Mouse (Mus musculus): Measurements from ENCODE around the gene Golga1.
"Not testable (repeated sequence)": the region's sequence is repeated elsewhere in the genome, so short reads cannot be mapped to it uniquely, and the experiment has no call there.

The Golga1 gene

GRCm38 (mm10) chr2:39065400-39065987 is at the start of gene Golga1:
Gene Golga1 (minus strand): TSS chr2:39065541.
- DNase-seq (ENCODE audit: low spot score), result peak; percentile 92

DNA sequence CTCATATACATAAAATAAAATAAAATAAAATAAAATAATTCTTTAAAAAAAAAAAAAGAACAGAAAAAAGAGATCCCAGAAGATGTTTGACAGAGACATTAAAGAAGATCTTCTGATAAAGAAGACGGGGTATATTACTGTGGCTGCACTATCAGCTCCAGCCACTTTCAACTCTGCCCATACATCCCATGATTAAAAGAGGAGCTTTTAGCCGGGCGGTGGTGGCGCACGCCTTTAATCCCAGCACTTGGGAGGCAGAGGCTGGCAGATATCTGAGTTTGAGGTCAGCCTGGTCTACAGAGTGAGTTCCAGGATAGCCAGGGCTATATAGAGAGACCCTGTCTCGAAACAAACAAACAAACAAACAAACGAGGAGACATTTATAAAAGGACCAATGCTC is 48.8 kb upstream of the Golga1 start:
- no peak for DNase-seq (ENCODE audit: low spot score)

- DNase-seq (ENCODE audit: low spot score), result no peak
Measured at GRCm38 (mm10) chr2:39110514-39110913, 45.2 kb upstream of the Golga1 start.

GRCm38 (mm10) chr2:39109712-39110111 is 44.4 kb upstream of the Golga1 start:
- DNase-seq (ENCODE audit: low spot score), result not testable (repeated sequence)

- not testable (repeated sequence) for DNase-seq (ENCODE audit: low spot score)
Measured at GRCm38 (mm10) chr2:39099951-39100350, 34.6 kb upstream of the Golga1 start.

- DNase-seq (ENCODE audit: low spot score), result no peak
Measured at GRCm38 (mm10) chr2:39097993-39098392, 32.7 kb upstream of the Golga1 start.

GRCm38 (mm10) chr2:39091966-39092365 is 26.6 kb upstream of the Golga1 start:
- DNase-seq (ENCODE audit: low spot score), result no peak

DNA sequence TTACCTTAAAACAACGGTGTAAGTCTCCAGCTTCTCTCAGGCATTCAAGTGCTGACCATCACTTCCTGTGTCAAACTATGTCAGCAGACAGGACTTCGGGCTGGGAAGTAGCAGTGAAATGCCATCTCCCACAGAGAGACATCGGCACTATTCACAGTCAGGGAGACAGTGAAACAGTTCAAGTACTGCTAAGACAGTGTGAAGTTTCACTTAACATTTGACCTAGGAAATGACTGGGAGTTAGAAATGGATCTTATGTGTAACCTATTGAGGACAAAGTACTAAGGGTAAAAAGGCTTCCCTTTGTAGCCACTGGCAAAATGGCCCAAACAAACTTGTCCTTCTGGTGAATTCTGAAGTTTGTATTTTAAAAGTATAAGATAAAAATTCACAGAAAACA is 17.4 kb upstream of the Golga1 start:
- DNase-seq (ENCODE audit: low spot score), result no peak

DNA sequence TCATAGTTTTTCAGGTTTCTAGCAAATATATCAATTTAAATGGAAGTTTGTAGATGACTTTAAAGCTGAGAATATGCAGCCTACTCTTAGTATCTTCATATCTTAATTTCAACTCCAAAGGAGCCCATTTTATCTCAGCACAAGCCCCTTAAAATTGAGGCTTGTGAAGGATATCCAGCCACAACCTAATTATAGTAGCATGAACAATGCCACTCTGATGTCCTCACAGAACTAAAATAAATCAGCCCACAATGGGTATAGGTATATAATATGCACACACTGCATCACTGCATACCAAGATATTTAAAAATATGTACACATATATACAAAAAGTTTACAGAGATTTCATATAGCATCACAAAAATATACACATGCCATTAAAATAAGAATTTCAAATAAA is 5.3 kb upstream of the Golga1 start:
- DNase-seq (ENCODE audit: low spot score), result no peak

GRCm38 (mm10) chr2:39069096-39069495 is 3.8 kb upstream of the Golga1 start:
- no peak for DNase-seq (ENCODE audit: low spot score)

- DNase-seq (ENCODE audit: low spot score), result no peak
Measured at GRCm38 (mm10) chr2:39064687-39065399, 498 bp downstream of the Golga1 start.

DNA sequence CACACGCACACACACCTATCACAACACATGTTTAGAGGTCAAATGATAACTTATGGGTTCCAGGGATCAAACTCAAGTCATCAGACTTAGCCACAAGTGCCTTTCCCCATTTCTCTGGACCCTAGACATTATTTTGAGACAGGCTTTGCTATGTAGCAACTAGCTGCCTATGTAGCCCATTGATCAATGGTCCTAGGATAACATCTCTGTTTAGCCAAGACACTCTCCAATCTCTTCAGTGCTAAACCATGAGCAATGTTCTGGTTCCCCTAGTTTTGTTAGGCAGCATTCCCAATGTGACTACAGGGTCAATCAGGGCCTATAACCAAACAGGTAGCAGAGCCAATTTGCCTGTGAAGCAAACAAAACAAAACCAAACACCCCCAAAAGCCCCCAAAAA is 16.8 kb downstream of the Golga1 start:
- no peak for DNase-seq (ENCODE audit: low spot score)

GRCm38 (mm10) chr2:39040215-39040614 is 25.1 kb downstream of the Golga1 start:
- DNase-seq (ENCODE audit: low spot score), result no peak

DNA sequence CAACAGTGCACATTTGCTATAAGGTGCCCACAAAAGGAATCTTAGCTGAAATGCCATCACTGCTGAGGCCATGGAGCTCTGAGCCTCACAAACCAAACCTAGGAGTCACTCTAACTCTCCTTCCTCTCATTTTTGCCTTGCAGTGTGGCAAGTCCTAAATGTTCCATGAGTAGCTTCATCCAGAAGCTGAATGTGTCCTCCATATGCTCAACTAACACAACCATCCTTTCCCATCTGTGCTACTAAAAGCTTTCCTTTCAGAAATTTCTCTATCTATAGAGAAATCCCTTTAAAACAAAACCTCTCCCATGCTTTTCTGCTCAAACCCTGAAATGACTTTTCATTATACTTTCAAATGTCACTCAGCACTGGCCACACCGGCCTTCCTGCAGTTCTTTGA is 33.7 kb downstream of the Golga1 start:
- DNase-seq (ENCODE audit: low spot score), result no peak

GRCm38 (mm10) chr2:39020004-39020403 is 45.3 kb downstream of the Golga1 start:
- no peak for DNase-seq (ENCODE audit: low spot score)

- no peak for DNase-seq (ENCODE audit: low spot score)
Measured at GRCm38 (mm10) chr2:39016581-39016980, 48.8 kb downstream of the Golga1 start.

DNA sequence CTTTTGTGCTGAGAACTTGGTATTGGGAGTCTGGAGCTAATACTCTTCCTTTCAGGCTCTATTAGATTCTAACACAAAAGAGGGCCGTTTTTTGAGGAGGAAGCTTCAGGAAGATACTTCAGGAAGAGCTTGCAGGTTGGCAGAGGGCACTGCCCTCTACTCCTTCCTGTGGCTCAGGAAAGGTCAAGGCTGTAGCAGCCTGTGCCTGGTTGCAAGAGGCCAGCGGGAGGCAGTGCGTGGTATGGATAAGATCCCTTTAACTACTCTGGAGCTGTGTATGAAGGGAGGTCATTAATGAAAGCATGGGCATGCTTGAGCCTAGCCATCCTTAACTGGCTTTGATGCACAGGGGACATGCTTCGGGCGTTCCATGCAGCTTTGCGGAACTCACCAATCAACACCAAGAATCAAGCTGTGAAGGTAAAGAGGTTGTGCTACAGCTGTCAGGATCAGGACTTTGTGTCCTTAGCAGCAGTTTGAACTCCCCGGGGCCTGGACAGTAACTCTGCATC is 52.5 kb downstream of the Golga1 start:
- DNase-seq (ENCODE audit: low spot score), result no peak

GRCm38 (mm10) chr2:39011971-39012370 is 53.4 kb downstream of the Golga1 start:
- DNase-seq (ENCODE audit: low spot score), result no peak

DNA sequence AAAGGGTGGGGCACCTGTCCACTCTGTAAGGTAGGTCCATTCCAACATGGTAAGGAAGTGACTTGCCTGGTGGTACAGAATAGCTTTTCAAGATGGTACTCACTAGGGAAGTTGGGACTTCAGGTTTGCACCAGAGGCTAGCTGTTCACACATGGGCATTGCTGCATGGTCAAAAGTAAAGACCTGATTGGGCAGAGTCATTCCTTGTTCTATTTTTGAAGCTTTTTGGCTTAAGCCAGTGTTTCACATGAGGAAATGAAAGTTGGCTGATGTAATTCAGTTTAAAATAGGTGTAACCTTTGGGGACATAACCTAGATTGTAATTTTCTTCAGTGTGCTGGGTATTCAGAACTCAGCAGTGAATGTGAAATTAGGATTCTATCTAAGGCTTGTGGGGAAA is 54.1 kb downstream of the Golga1 start:
- DNase-seq (ENCODE audit: low spot score), result no peak

- DNase-seq (ENCODE audit: low spot score), result not testable (repeated sequence)
Measured at GRCm38 (mm10) chr2:39010144-39010543, 55.2 kb downstream of the Golga1 start.

DNA sequence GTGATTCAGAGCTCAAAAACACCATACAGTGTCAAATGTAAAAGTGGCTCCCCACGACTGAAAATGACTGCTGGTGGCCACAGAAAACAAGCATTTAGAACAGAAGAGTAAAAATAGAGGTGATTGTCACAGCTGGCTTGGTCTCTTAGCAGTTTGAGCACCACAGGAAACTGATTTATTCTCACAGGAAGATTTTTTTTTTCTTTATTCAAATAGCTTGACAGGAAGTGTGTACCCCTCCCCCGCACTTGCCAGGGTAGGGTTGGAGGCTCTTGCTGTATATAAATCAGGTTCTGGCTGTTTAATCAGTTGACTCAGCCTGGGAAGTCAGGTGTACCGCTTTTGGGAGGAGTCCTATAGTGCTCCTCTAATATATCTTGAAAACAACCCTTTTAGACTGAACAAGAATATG is 56.4 kb downstream of the Golga1 start:
- DNase-seq (ENCODE audit: low spot score), result peak; percentile 80

- peak; percentile 43 for DNase-seq (ENCODE audit: low spot score)
Measured at GRCm38 (mm10) chr2:39008350-39008851, 56.9 kb downstream of the Golga1 start.

GRCm38 (mm10) chr2:39007865-39008264 is 57.5 kb downstream of the Golga1 start:
- DNase-seq (ENCODE audit: low spot score), result peak; percentile 94

Measured in urinary bladder, postnatal 14 days (tissue).